ENCODE assay signal across 9 mouse cellular contexts in genomic region chr5:16047452-16048191, GRCm38 (mm10).
DNase-seq lines count a peak whose midpoint lies in the region; ATAC-seq and TF ChIP-seq lines count a peak whose summit lies in the region.
"Had no signal": no experiment of that assay in that cellular context is flagged by ENCODE, and none has a peak within 500 bp of the region (broad histone marks: within the 10 kb centered on the region; RNA-seq: fewer than 3 reads in every experiment).

No protein-coding gene starts in this region.

- no peak for TF ChIP-seq EP300 in heart, postnatal 0 days (IDR thresholded peaks at IDR 0.05; ENCODE audit: low read depth)

- peak; percentile 63 for ATAC-seq in heart, postnatal 0 days (ENCODE audit: insufficient read depth, low read depth)

- no peaks in the 10 kb centered on the region for H3K36me3 ChIP-seq in C2C12 (ENCODE audit: control insufficient read depth, insufficient read depth)
- no peaks in the 10 kb centered on the region for H3K36me3 ChIP-seq in heart, postnatal 0 days (replicated peaks; ENCODE audit: control insufficient read depth, insufficient read depth, low read length)
- H3K36me3 ChIP-seq: neural tube, embryonic 12.5 days had no signal

- no peak overlapping the region for H3ac ChIP-seq in C2C12 (ENCODE audit: control insufficient read depth, insufficient read length, low read depth)

- no peak for TF ChIP-seq CTCF in C2C12 (IDR thresholded peaks at IDR 0.05; ENCODE audit: control insufficient read depth, insufficient read depth, insufficient read length)
- no peak for TF ChIP-seq CTCF in heart, postnatal 0 days (IDR thresholded peaks at IDR 0.05; ENCODE audit: low read depth)
- no peak for TF ChIP-seq CTCF in lung, adult 2 months (IDR thresholded peaks at IDR 0.05; ENCODE audit: insufficient read depth, low read length)

- peaks cover 23% of the 10 kb centered on the region for H3K79me2 ChIP-seq in C2C12 (ENCODE audit: control insufficient read depth, insufficient read depth)

- peak overlapping the region; percentile 19; the same call in 1 of the 2 replicates for H3K4me2 ChIP-seq in heart, postnatal 0 days (ENCODE audit: low read depth, low read length)
- H3K4me2 ChIP-seq: neural tube, embryonic 12.5 days had no signal

- WGBS in heart, postnatal 0 days = 52% methylated on average over 10 of the region's 10 CpGs
- 22% methylated on average over 10 of the region's 10 CpGs for WGBS in lung, adult 2 months

- H3K27ac ChIP-seq in heart, postnatal 0 days (ENCODE audit: low read depth) = peak overlapping the region; percentile 56
- H3K27ac ChIP-seq: neural tube, embryonic 12.5 days had no signal

- no peaks in the 10 kb centered on the region for H3K9me3 ChIP-seq in heart, postnatal 0 days (replicated peaks; ENCODE audit: control insufficient read depth, low read length)
- H3K9me3 ChIP-seq: neural tube, embryonic 12.5 days had no signal

- no peaks in the 10 kb centered on the region for H3K4me1 ChIP-seq in heart, postnatal 0 days (ENCODE audit: control insufficient read depth, insufficient read depth)
- H3K4me1 ChIP-seq in lung, adult 2 months (ENCODE audit: control insufficient read depth, insufficient read depth, low read length) = no peaks in the 10 kb centered on the region; the same call in 1 of the 2 replicates
- H3K4me1 ChIP-seq: neural tube, embryonic 12.5 days had no signal

- H3K27me3 ChIP-seq in C2C12 (ENCODE audit: control insufficient read depth, insufficient read depth, insufficient read length) = no peaks in the 10 kb centered on the region
- H3K27me3 ChIP-seq in heart, postnatal 0 days (ENCODE audit: control insufficient read depth, insufficient read depth, low read length) = no peaks in the 10 kb centered on the region
- H3K27me3 ChIP-seq: neural tube, embryonic 12.5 days had no signal

- peak; percentile 87 for DNase-seq in brain, adult 2 months (ENCODE audit: low read depth, low spot score)
- DNase-seq in heart, postnatal 0 days (ENCODE audit: low spot score) = peak; percentile 51
- DNase-seq in lung, adult 2 months = peak; percentile 12
- DNase-seq in cerebellum, postnatal 36 days = no peak
- no peak for DNase-seq in layer of hippocampus, postnatal 36 days
- no peak for DNase-seq in cerebellum, postnatal 4 days (ENCODE audit: low spot score in 2 of 2)
- no peak for DNase-seq in embryo, embryonic 10.5 days (ENCODE audit: low spot score)

- H3K79me3 ChIP-seq in C2C12 (ENCODE audit: low read depth) = peaks cover 5% of the 10 kb centered on the region

- H3K4me3 ChIP-seq in C2C12 (ENCODE audit: insufficient read depth, poor library complexity, severe bottlenecking) = no peak overlapping the region
- no peak overlapping the region for H3K4me3 ChIP-seq in heart, postnatal 0 days (ENCODE audit: low read depth, low read length)
- H3K4me3 ChIP-seq in lung, adult 2 months (replicated peaks; ENCODE audit: extremely low read depth, low read depth, low read length) = peak overlapping the region; percentile 30
- H3K4me3 ChIP-seq: neural tube, embryonic 12.5 days had no signal

- no peak for TF ChIP-seq POLR2A in lung, adult 2 months (IDR thresholded peaks at IDR 0.05; ENCODE audit: borderline replicate concordance, extremely low read depth, low read depth, low read length)

- H3K9ac ChIP-seq in heart, postnatal 0 days (replicated peaks; ENCODE audit: low read depth, low read length) = no peak overlapping the region
- H3K9ac ChIP-seq: neural tube, embryonic 12.5 days had no signal

TF ChIP-seq in C2C12, 6 proteins besides CTCF, POLR2A, EP300 and RAD21:
- TF ChIP-seq FOSL1 (IDR thresholded peaks at IDR 0.05; ENCODE audit: insufficient read depth, low read length, poor library complexity, severe bottlenecking) (no peak), CEBPB (IDR thresholded peaks at IDR 0.05; ENCODE audit: low read depth) (peak; percentile 80)

Comparison
In these comparisons a context has a peak if more than half of its experiments do, and no peak if none do; other contexts are left out.
1. DNase-seq: peak in brain, adult 2 months (single experiment), heart, postnatal 0 days (single experiment) and lung, adult 2 months (single experiment); none in cerebellum, postnatal 36 days (0 of 2), layer of hippocampus, postnatal 36 days (0 of 2), cerebellum, postnatal 4 days (0 of 2) and embryo, embryonic 10.5 days (single experiment).